Mouse (Mus musculus): Measurements from ENCODE around the gene Dlec1. TPM values are rescaled to one million over a fixed set of nuclear protein-coding genes. Genes with fewer than 3 reads are reported as not detected.

Gene Dlec1
- not detected for polyA plus RNA-seq (2014; fragmentation: Illumina TruSeq; extraction: RNeasy Lipid Tissue Mini Kit (QIAGEN cat#74804); ENCODE audit: low read depth, low replicate concordance)

GRCm38 (mm10) chr9:119101992-119102782 is at the start of gene Dlec1:
Gene Dlec1 (plus strand): TSS chr9:119102478.

DNA sequence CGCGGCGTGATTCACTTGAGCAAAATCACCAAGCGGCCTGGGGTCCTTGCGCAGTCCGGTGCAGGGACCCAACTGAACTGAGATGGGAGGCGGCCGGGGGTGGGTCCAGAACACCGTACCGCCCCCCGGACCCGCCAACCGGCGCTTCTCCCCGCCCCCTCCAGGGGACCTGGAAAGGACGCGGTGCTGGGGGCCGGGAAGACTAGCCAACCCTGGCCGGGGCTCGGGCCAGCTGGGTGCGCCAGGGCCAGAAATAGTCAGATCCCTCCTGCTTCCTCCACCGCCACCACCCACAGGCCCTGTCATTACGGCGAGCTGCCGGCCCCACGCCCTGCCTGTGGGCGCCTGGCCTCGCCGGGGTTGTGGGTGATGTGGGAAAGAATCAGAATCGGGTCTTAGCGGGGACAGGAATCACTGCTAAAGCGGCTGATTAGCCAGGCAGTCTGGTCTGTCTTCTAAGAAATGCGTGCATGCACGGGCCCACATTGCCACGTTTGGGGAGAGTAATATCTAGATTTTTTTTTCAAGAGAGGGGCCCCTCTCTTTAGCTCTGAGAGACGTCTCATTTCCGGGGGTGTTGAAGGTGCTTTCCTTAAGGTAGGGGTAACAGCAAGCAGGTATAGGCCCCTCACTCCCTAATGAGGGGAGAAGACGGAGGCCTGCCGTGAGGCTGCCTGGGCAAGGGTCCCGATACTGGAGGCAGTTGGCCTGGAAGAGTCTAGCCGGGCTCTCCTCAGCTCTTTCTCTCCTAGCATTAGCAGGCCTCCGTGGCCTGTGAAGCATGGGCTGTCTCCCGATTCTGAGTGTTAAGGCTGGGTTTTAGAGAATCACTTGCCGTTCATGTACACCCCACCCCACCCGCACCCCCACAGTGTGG is 8.6 kb upstream of the Dlec1 start, which contains the start of gene Plcd1:
Gene Plcd1 (minus strand): TSS at position 84 of the 877 bp plus-strand sequence.

GRCm38 (mm10) chr9:119156278-119157201 is 54.3 kb downstream of the Dlec1 start, which contains the start of gene Acaa1b:
Gene Acaa1b (minus strand): TSS chr9:119157093.

GRCm38 (mm10) chr9:119158861-119159260 is 56.6 kb downstream of the Dlec1 start, which contains the start of gene Gm47289:
Gene Gm47289 (plus strand): TSS chr9:119159161.

Other genes starting within 250 kb of the Dlec1 start
- 1.7 TPM for gene Ctdspl, start 176.0 kb upstream of the Dlec1 start, polyA plus RNA-seq (2014; fragmentation: Illumina TruSeq; extraction: RNeasy Lipid Tissue Mini Kit (QIAGEN cat#74804); ENCODE audit: low read depth, low replicate concordance)
- 0.45 TPM for gene Vill, start 49.7 kb upstream of the Dlec1 start, polyA plus RNA-seq (2014; fragmentation: Illumina TruSeq; extraction: RNeasy Lipid Tissue Mini Kit (QIAGEN cat#74804); ENCODE audit: low read depth, low replicate concordance)
- gene Plcd1, start 9.0 kb upstream of the Dlec1 start, polyA plus RNA-seq (2014; fragmentation: Illumina TruSeq; extraction: RNeasy Lipid Tissue Mini Kit (QIAGEN cat#74804); ENCODE audit: low read depth, low replicate concordance) = not detected
- 82.1 TPM for gene Acaa1b, start 54.6 kb downstream of the Dlec1 start, polyA plus RNA-seq (2014; fragmentation: Illumina TruSeq; extraction: RNeasy Lipid Tissue Mini Kit (QIAGEN cat#74804); ENCODE audit: low read depth, low replicate concordance)
- not detected for gene Gm47289, start 56.7 kb downstream of the Dlec1 start, polyA plus RNA-seq (2014; fragmentation: Illumina TruSeq; extraction: RNeasy Lipid Tissue Mini Kit (QIAGEN cat#74804); ENCODE audit: low read depth, low replicate concordance)
- not detected for gene Slc22a13, start 106.6 kb downstream of the Dlec1 start, polyA plus RNA-seq (2014; fragmentation: Illumina TruSeq; extraction: RNeasy Lipid Tissue Mini Kit (QIAGEN cat#74804); ENCODE audit: low read depth, low replicate concordance)
- gene Oxsr1, start 219.9 kb downstream of the Dlec1 start, polyA plus RNA-seq (2014; fragmentation: Illumina TruSeq; extraction: RNeasy Lipid Tissue Mini Kit (QIAGEN cat#74804); ENCODE audit: low read depth, low replicate concordance) = 18.3 TPM
- gene Acaa1a, start 237.2 kb downstream of the Dlec1 start, polyA plus RNA-seq (2014; fragmentation: Illumina TruSeq; extraction: RNeasy Lipid Tissue Mini Kit (QIAGEN cat#74804); ENCODE audit: low read depth, low replicate concordance) = 9.2 TPM
- gene Myd88, start 238.9 kb downstream of the Dlec1 start, polyA plus RNA-seq (2014; fragmentation: Illumina TruSeq; extraction: RNeasy Lipid Tissue Mini Kit (QIAGEN cat#74804); ENCODE audit: low read depth, low replicate concordance) = 5.0 TPM

Data from liver, adult 10 weeks (tissue).